Mouse (Mus musculus) midbrain, embryonic 15.5 days (tissue): ENCODE measurements around the gene C530008M17Rik. TPM values are rescaled to one million over a fixed set of nuclear protein-coding genes. Genes with fewer than 3 reads are reported as not detected.

Experiments
- ATAC-seq: fragments of 200-750 bp; cut with Nextera tagmentation; replicated peaks from 2 replicates; pipeline ENCODE4 v1.8.0; 2017; ENCODE audit warnings: moderate TSS enrichment
- H3K27ac ChIP-seq: fragments of 300-500 bp; sonication (generic); 2 replicates; pipeline ENCODE4 v1.5.1; 2015; ENCODE audit warnings: mild to moderate bottlenecking, inconsistent platforms
- H3K27me3 ChIP-seq: fragments of 300-500 bp; sonication (generic); replicated peaks from 2 replicates; pipeline ENCODE4 v1.6.1; 2015; ENCODE audit warnings: inconsistent platforms
- H3K36me3 ChIP-seq: fragments of 300-500 bp; sonication (generic); replicated peaks from 2 replicates; pipeline ENCODE4 v1.6.1; 2015; ENCODE audit warnings: inconsistent platforms
- H3K4me1 ChIP-seq: fragments of 300-500 bp; sonication (generic); 2 replicates; pipeline ENCODE4 v1.6.1; 2015; ENCODE audit warnings: inconsistent platforms
- H3K4me2 ChIP-seq: fragments of 300-500 bp; sonication (generic); 2 replicates; pipeline ENCODE4 v1.6.1; 2015; ENCODE audit warnings: inconsistent platforms, mild to moderate bottlenecking, moderate library complexity
- H3K4me3 ChIP-seq: fragments of 300-500 bp; sonication (generic); 2 replicates; pipeline ENCODE4 v1.5.1; 2015; ENCODE audit warnings: mild to moderate bottlenecking, inconsistent platforms
- H3K9ac ChIP-seq: fragments of 300-500 bp; sonication (generic); 2 replicates; pipeline ENCODE4 v1.6.1; 2015; ENCODE audit warnings: mild to moderate bottlenecking, inconsistent platforms
- H3K9me3 ChIP-seq: fragments of 300-500 bp; sonication (generic); 2 replicates; pipeline ENCODE4 v1.6.1; 2016; ENCODE audit warnings: inconsistent platforms
- WGBS: fragments of 180-500 bp; shearing (Covaris S2); methylation state at CpG from one replicate; pipeline ENCODE4 v1.1.7; 2015; ENCODE audit warnings: mixed read lengths; 5-methylcytosine and 5-hydroxymethylcytosine counted together
- polyA plus RNA-seq: library from polyadenylated mRNA; unstranded; fragments of >200 nt; fragmentation: Nextera tagmentation; extraction: Ambion mirVana; gene quantifications from 2 replicates; pipeline ENCODE4 v1.2.1, GENCODE M21; 2015

The C530008M17Rik gene
- polyA plus RNA-seq, 1 experiment from 2014 or later = 79.5 TPM

DNA sequence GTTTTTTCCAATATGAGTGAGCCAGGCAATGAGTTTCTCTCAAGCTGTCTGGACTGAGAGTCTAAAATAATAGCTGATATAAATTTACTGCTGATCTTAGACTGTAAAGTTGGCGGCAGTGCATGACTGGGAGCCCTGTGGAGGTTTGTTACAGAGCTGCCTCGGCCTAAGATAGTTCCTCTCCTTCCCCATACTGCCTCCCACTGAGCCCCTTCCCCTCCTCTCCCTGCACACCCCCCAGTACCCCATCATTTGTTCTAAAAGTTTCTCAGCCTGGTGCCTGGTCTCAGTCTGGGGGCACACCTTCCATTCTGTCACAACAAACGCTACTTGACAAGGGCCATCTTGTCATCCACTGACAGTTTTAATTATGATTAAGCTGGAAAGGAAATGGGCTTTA lies 63.6 kb downstream of the C530008M17Rik start:
- Histone ChIP-seq H3K4me1 (peaks cover 20% of the 10 kb centered on the region), H3K36me3 (peaks cover 3% of the 10 kb centered on the region; the same call in 1 of the 2 replicates), H3K9ac (no peak overlapping the region), H3K4me3 (no peak overlapping the region), H3K27ac (0 out of 2 replicates have a peak overlapping the region, but pooled peaks have one; percentile 40), H3K27me3 (no peaks in the 10 kb centered on the region), H3K9me3 (no peaks in the 10 kb centered on the region), H3K4me2 (no peak overlapping the region)
- WGBS = 85% methylated on average over 3 of the region's 3 CpGs
- no peak for ATAC-seq

DNA sequence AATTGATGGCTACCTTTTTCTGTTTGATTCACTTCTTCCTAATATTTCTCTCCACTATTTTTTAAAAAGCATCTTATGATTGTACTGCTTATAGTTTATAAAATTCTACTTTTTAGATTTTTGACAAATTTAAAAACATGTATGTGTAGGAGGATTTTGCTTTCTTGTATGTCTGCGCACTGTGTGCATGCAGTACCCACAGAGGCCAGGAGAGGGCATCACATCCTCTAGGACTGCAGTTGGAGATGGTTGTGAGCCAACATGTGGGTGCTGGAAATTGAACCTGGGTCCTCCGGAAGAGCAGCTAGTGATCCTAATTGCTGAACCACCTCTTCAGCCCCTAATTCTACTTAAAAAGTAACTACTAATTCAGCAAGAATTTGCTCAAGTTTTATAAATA lies 68.6 kb downstream of the C530008M17Rik start:
- no peak overlapping the region for H3K4me2 ChIP-seq
- peaks cover 6% of the 10 kb centered on the region for H3K36me3 ChIP-seq
- WGBS = 98% methylated on average over 2 of the region's 2 CpGs
- 0 out of 2 replicates have a peak, but pooled peaks cover 1% of the 10 kb centered on the region for H3K4me1 ChIP-seq
- no peaks in the 10 kb centered on the region for H3K27me3 ChIP-seq
- no peak for ATAC-seq
- no peak overlapping the region for H3K27ac ChIP-seq
- H3K9me3 ChIP-seq = no peaks in the 10 kb centered on the region
- no peak overlapping the region for H3K4me3 ChIP-seq
- H3K9ac ChIP-seq = no peak overlapping the region

DNA sequence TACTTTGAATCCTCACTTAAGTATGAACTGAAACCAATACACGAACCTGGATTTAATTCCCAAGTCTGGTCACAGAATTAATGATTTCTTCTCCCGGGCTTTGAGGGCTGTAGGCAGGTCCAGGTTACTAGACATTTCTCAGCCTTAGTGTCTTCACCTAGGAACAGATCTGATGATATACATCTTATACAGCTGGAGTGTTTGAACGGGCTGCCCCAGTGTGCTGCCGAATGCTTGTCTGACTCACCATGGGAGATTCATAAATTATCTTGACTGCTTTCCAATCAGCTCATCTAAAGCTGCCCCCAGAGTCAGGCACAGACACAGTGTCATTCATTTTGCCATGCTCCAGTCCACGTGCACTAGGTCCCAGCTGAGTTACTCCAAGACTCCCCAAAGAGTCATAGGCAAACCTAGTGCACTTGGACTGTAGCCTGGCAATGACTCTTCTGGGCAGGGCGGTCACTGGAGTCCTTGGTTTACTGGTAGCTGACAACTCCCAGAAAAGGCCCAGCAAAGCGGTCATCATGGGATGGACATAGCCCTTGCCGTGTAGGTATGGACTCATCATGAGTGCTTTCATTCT lies 70.3 kb downstream of the C530008M17Rik start:
- H3K4me2 ChIP-seq = no peak overlapping the region
- ATAC-seq = no peak
- 86% methylated on average over 8 of the region's 8 CpGs for WGBS
- H3K27ac ChIP-seq = no peak overlapping the region
- H3K4me3 ChIP-seq = no peak overlapping the region
- H3K4me1 ChIP-seq = no peaks in the 10 kb centered on the region
- H3K9ac ChIP-seq = no peak overlapping the region
- no peaks in the 10 kb centered on the region for H3K27me3 ChIP-seq
- H3K36me3 ChIP-seq = peaks cover 3% of the 10 kb centered on the region; the same call in 1 of the 2 replicates
- H3K9me3 ChIP-seq = no peaks in the 10 kb centered on the region

DNA sequence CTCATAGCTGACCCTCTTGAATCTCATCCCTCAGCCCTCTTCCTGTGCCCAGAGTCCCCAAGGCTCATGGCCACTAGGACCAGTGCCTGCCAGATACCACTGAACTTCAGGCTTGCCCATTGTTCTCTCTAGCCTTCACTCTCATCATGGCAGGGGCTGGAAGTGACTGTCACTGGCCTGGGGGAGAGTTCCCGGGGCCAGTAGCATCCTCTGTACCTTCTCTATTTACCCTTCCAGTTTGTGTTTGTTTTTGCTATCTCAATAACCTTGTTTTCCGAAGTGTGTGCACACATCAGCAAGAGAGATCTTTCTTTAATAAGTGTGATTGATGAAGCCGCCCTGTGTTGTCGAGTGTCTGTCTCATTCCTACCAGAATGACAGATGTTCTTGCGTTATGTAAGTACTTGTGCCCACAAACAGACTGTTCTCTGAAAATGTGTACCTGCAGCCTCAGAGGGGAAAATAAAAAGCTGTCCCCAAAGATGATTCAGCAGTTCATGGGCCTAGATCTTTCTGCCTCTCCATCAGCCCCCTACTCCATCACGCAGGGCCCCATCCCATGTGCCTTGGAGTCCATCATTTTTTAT lies 76.8 kb downstream of the C530008M17Rik start:
- H3K27ac ChIP-seq = no peak overlapping the region
- no peak for ATAC-seq
- H3K4me1 ChIP-seq = no peaks in the 10 kb centered on the region
- 91% methylated on average over 6 of the region's 6 CpGs for WGBS
- H3K9me3 ChIP-seq = no peaks in the 10 kb centered on the region
- H3K4me3 ChIP-seq = no peak overlapping the region
- no peak overlapping the region for H3K9ac ChIP-seq
- H3K4me2 ChIP-seq = no peak overlapping the region
- H3K36me3 ChIP-seq = peaks cover 3% of the 10 kb centered on the region; the same call in 1 of the 2 replicates
- H3K27me3 ChIP-seq = no peaks in the 10 kb centered on the region

DNA sequence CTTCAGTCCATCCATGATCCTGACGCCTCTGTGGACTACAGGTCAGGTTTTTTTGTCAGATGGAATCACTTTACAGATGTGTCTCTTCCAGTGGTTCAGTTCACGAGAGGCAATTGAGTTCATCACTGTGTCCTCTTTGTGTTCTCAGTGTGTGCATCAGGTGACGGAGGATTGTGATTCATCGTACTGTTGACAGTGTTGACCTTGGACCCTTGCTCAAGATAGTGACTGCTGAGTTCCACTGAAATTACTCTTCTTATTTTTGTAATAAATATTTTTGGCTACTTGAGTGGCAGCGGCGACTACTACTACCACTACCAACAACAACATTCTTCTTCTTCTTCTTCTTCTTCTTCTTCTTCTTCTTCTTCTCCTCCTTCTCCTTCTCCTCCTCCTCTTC lies 85.2 kb downstream of the C530008M17Rik start:
- WGBS = 98% methylated on average over 6 of the region's 6 CpGs
- Histone ChIP-seq H3K9ac (no peak overlapping the region), H3K36me3 (peaks cover 13% of the 10 kb centered on the region; the same call in 1 of the 2 replicates), H3K9me3 (no peaks in the 10 kb centered on the region), H3K4me1 (no peaks in the 10 kb centered on the region), H3K27ac (no peak overlapping the region), H3K4me3 (no peak overlapping the region), H3K27me3 (no peaks in the 10 kb centered on the region), H3K4me2 (no peak overlapping the region)
- no peak for ATAC-seq

DNA sequence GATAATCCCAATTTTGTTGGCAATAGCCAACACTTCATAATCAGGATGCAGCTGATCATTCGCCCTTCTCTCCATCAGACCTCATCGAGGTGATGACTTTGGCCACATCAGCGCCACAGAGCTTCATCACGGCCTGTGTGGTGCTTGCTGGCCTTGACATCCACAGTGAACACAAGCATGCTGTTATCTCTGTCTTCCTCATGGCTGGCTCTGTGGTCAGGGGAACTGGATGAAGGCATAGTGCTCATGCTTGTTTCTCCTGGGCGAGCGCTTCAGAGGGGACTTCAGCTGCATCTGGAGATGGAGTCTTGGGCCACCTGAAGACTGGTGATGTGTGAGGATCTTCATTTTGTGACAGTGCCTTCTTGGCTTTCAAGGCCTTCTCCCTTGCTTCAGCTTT lies 85.8 kb downstream of the C530008M17Rik start:
- Histone ChIP-seq H3K9me3 (no peaks in the 10 kb centered on the region), H3K4me2 (no peak overlapping the region), H3K4me1 (no peaks in the 10 kb centered on the region), H3K27ac (no peak overlapping the region), H3K4me3 (no peak overlapping the region), H3K36me3 (peaks cover 13% of the 10 kb centered on the region; the same call in 1 of the 2 replicates), H3K27me3 (no peaks in the 10 kb centered on the region), H3K9ac (no peak overlapping the region)
- 99% methylated on average over 6 of the region's 6 CpGs for WGBS
- no peak for ATAC-seq

DNA sequence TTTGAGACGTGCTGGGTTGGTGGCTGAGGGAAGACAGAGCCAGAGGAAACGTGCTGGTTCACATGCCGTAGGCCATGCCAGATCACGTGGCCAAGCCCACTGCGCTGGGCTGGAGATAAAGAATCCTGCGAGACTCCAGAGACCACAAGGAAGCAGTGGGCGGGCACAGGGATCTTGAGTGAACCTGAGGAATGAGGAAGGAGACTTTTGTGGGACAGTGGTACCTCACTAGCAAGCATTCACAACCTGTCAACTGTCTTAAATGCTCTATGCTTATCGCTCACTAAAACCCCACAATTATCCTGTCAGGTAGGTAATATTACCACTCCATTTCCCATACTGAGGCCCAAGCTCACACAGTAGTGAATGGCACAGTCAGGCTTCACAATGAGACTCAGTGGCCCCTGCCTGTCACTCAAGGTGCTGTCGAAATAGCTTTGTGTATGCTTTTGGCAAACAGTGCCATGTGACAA lies 88.5 kb downstream of the C530008M17Rik start:
- Histone ChIP-seq H3K4me2 (no peak overlapping the region), H3K27me3 (no peaks in the 10 kb centered on the region), H3K4me3 (no peak overlapping the region), H3K27ac (0 out of 2 replicates have a peak overlapping the region, but pooled peaks have one; percentile 48), H3K9me3 (no peaks in the 10 kb centered on the region), H3K4me1 (peaks cover 5% of the 10 kb centered on the region; the same call in 1 of the 2 replicates), H3K36me3 (peaks cover 13% of the 10 kb centered on the region; the same call in 1 of the 2 replicates), H3K9ac (no peak overlapping the region)
- WGBS = 87% methylated on average over 9 of the region's 9 CpGs
- ATAC-seq = peak; percentile 35; the same call in 1 of the 2 replicates

DNA sequence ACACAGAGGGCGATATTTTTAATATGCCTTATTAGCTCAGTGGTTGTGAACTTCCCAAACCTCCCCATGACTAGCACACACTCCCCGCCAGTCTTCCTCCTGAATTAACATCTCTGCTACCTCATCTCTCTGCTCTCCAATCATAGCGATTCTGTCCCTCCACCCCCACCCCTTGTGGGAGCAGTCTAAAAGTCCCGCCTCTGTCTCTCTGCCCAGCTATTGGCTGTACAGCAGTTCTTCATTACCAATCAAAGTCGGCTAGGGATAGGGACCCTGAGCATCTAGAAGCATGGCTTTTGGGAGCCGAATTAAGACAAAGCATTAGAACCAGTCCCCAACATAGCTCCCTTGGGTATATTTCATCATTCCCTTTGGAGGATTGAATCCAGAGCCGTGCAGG lies 91.5 kb downstream of the C530008M17Rik start:
- H3K36me3 ChIP-seq = 0 out of 2 replicates have a peak, but pooled peaks cover under 1% of the 10 kb centered on the region
- H3K4me3 ChIP-seq = no peak overlapping the region
- no peaks in the 10 kb centered on the region for H3K27me3 ChIP-seq
- H3K4me1 ChIP-seq = peaks cover 5% of the 10 kb centered on the region
- peak; percentile 75; the same call in 1 of the 2 replicates for ATAC-seq
- H3K9ac ChIP-seq = no peak overlapping the region
- no peaks in the 10 kb centered on the region for H3K9me3 ChIP-seq
- WGBS = 59% methylated on average over 7 of the region's 7 CpGs
- H3K4me2 ChIP-seq = no peak overlapping the region
- 0 out of 2 replicates have a peak overlapping the region, but pooled peaks have one; percentile 38 for H3K27ac ChIP-seq

DNA sequence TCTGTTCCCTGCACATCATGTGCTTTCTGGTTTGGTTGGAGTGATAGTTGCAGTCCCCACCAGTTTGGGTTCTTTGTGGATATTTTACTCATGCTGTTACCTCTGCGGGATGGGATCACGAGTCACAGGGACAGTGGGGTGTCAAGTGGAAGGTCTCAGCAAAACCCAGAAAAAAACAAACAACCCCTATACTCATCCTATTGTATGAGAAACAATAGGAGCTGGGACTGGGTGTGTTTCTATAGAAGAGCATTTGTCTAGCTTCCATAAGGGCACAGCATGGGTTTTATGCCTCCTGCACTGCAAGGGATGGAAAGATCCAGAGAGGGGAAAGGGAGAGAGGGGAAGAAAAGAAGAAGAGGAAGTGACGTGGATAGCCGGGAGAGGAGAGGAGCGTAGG lies 96.0 kb downstream of the C530008M17Rik start:
- peaks cover 5% of the 10 kb centered on the region for H3K4me1 ChIP-seq
- no peak overlapping the region for H3K27ac ChIP-seq
- H3K36me3 ChIP-seq = no peaks in the 10 kb centered on the region
- 51% methylated on average over 5 of the region's 5 CpGs for WGBS
- H3K4me2 ChIP-seq = no peak overlapping the region
- no peak overlapping the region for H3K9ac ChIP-seq
- no peak overlapping the region for H3K4me3 ChIP-seq
- H3K27me3 ChIP-seq = no peaks in the 10 kb centered on the region
- ATAC-seq = no peak
- no peaks in the 10 kb centered on the region for H3K9me3 ChIP-seq

DNA sequence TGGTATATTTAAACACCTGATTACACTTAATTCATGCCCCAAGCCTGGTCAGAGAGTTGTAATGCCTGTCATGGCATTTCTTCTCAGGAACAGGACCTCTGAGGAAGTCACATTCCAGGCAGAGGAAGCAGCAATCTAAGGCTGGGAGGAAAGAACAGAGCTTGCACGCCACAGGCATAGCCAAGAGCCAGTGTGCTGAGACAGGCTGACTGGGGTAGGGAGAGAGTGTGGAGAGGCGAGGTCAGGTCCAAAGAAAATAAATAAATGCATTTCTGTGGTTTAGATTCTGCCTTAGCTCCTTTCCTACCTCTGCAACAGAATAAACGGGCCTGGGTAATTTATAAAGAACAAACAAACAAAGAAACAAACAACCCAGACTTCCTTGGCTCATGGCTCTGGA lies 104.0 kb downstream of the C530008M17Rik start:
- no peak for ATAC-seq
- 84% methylated on average over 3 of the region's 3 CpGs for WGBS

DNA sequence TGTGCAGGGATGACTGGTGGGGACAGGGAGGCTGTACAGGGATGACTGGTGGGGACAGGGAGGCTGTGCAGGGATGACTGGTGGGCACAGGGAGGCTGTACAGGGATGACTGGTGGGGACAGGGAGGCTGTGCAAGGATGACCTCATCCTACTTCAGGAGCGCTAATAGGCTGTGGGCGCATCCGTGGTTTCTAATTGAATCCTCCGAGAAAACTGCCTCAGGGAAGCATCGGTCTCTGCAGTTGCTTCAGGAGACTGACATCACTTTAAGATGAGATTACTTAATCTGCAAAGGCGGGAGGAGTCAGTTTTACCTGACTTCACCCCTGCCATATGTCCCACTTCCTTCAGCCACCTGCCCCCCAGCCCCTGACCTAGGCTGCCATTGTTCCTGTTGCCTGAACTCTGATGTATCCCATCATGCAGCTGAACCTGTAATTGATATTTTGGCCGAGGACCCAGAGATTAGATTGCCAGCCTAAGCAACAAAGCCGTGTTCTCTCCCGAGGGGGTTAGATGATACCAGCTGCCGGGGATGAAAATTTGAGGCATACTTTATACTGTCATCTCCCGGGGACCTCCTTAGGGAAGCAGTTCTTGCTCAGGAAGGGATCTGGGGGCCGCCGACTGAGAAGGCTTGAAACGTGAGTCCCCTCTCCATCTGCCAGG lies 105.9 kb downstream of the C530008M17Rik start:
- Histone ChIP-seq H3K4me2 (no peak overlapping the region), H3K4me1 (peaks cover 39% of the 10 kb centered on the region)
- peak; percentile 24 for ATAC-seq

More for the DNA sequence above, 104.0 kb downstream of the C530008M17Rik start:
- H3K4me1 ChIP-seq = peaks cover 39% of the 10 kb centered on the region
- no peak overlapping the region for H3K9ac ChIP-seq
- H3K4me3 ChIP-seq = no peak overlapping the region
- no peak overlapping the region for H3K4me2 ChIP-seq
- no peaks in the 10 kb centered on the region for H3K27me3 ChIP-seq
- no peak overlapping the region for H3K27ac ChIP-seq
- H3K36me3 ChIP-seq = no peaks in the 10 kb centered on the region
- no peaks in the 10 kb centered on the region for H3K9me3 ChIP-seq

DNA sequence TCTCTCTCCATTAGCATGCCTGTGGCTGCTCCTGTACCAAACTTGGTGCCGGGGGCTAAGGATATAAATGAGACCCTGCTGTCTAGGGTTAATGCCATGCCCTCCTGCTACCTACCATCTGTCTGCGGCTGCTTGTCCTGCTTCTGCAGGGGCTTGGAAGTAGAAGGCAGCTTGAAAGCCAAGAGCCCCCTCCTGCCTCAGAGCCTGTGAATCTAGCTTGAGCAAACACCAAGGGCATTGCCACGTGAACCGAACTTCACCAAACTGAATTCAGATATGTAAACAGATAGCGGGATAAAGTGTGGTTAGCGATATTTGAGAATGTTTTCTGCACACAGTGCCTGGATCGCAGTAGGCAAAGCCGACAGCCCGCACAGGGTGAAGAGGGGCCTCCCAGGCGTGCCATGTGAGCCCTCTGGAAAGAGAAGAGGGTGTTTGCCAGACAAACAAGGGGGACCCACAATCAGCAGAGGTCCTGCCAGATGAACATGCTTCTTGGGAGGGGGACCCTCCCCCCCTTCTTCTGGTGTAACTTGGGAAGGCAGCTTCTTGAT lies 106.9 kb downstream of the C530008M17Rik start:
- H3K4me1 ChIP-seq = peaks cover 39% of the 10 kb centered on the region

More for the DNA sequence above, 105.9 kb downstream of the C530008M17Rik start:
- H3K4me3 ChIP-seq = no peak overlapping the region
- H3K27ac ChIP-seq = peak overlapping the region; percentile 48
- no peaks in the 10 kb centered on the region for H3K27me3 ChIP-seq
- 0 out of 2 replicates have a peak, but pooled peaks cover 4% of the 10 kb centered on the region for H3K36me3 ChIP-seq
- 29% methylated on average over 14 of the region's 14 CpGs for WGBS
- H3K9ac ChIP-seq = no peak overlapping the region
- no peaks in the 10 kb centered on the region for H3K9me3 ChIP-seq

More for the DNA sequence above, 106.9 kb downstream of the C530008M17Rik start:
- Histone ChIP-seq H3K36me3 (0 out of 2 replicates have a peak, but pooled peaks cover 4% of the 10 kb centered on the region), H3K9me3 (no peaks in the 10 kb centered on the region), H3K4me3 (no peak overlapping the region), H3K27me3 (no peaks in the 10 kb centered on the region), H3K9ac (no peak overlapping the region), H3K4me2 (no peak overlapping the region), H3K27ac (peak overlapping the region; percentile 48)
- 47% methylated on average over 10 of the region's 10 CpGs for WGBS
- ATAC-seq = peak; percentile 59
